Mouse (Mus musculus): ENCODE results near the gene Kiss1r. TPM values are rescaled to one million over a fixed set of nuclear protein-coding genes. Genes with fewer than 3 reads are reported as not detected.

Gene Kiss1r
- total and polyA plus RNA-seq, 3 experiments = 0.30 to 0.33 (median 0.33) TPM

GRCm38 (mm10) chr10:79934272-79934721, 17.5 kb downstream of the Kiss1r start:
- DNase-seq (ENCODE audit: low spot score) = no peak
- TF ChIP-seq GATA2 (IDR thresholded peaks at IDR 0.05; ENCODE audit: borderline replicate concordance, low read depth, low read length) = no peak
- no peak for TF ChIP-seq POLR2AphosphoS5 (IDR thresholded peaks at IDR 0.05; ENCODE audit: insufficient replicate concordance, low read depth, low read length)
- no peak for TF ChIP-seq CTCF (IDR thresholded peaks at IDR 0.05; ENCODE audit: low read depth, low read length)
- TF ChIP-seq GATA1 (IDR thresholded peaks at IDR 0.05; ENCODE audit: borderline replicate concordance, low read length) = no peak
- no peak for TF ChIP-seq TAL1 (conservative IDR thresholded peaks at IDR 0.05; ENCODE audit: low read depth, low read length)
- ATAC-seq (ENCODE audit: extremely low read depth, insufficient number of reproducible peaks, low FRiP score, poor library complexity, severe bottlenecking) = no peak
- peak overlapping the region; percentile 33; the same call in 1 of the 2 replicates for H3K4me3 ChIP-seq (ENCODE audit: low read depth, low read length)
- no peaks in the 10 kb centered on the region for H3K9me3 ChIP-seq (replicated peaks)
- peaks cover 96% of the 10 kb centered on the region for H3K4me1 ChIP-seq (ENCODE audit: insufficient read depth, low read depth, low read length)
- H3K36me3 ChIP-seq (replicated peaks) = peaks cover 100% of the 10 kb centered on the region
- no peaks in the 10 kb centered on the region for H3K27me3 ChIP-seq (ENCODE audit: insufficient read depth, low read length)

DNA sequence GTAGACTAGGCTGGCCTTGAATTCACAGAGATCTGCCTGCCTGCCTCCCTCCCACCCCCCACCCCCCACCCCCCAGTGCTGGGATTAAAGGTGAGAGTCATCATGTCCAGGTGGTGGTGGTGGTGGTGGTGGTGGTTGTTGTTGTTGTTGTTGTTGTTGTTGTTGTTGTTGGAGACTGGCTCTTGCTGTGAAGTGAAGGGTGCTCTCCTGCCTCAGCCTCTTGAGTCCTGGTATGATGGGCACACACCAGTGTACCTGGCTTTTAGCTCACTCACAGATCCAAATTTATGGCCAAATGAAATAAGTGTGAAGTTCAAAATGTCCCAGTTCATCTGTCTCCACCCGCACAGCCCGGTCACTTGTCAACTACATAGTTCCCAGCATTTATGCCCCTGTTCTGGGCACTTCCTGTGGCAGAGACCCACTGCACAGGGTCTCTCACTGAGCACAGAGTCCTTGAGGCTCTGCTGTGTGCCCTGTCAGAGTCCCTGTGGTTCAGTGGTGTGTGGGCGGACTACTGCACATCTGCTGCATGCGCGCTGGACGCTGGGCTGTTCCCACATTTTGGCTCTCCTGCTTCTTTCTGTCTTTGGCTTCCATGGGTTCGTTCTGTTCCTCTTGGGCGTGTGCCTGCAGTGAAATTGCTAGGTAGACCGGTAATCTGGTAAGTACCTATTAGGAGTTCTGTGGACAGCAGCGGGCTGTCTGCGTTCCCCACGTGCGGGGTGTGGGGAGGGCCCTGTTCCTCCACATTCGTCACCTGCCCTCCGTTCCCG, 18.2 kb downstream of the Kiss1r start:
- DNase-seq (ENCODE audit: low spot score) (no peak), ATAC-seq (ENCODE audit: extremely low read depth, insufficient number of reproducible peaks, low FRiP score, poor library complexity, severe bottlenecking) (no peak; the same call in 1 of the 2 replicates)
- Histone ChIP-seq H3K4me1 (ENCODE audit: insufficient read depth, low read depth, low read length) (peaks cover 96% of the 10 kb centered on the region), H3K4me3 (ENCODE audit: low read depth, low read length) (no peak overlapping the region), H3K27me3 (ENCODE audit: insufficient read depth, low read length) (no peaks in the 10 kb centered on the region), H3K36me3 (replicated peaks) (peaks cover 100% of the 10 kb centered on the region), H3K9me3 (replicated peaks) (no peaks in the 10 kb centered on the region)
- TF ChIP-seq POLR2AphosphoS5 (IDR thresholded peaks at IDR 0.05; ENCODE audit: insufficient replicate concordance, low read depth, low read length) (no peak), TAL1 (conservative IDR thresholded peaks at IDR 0.05; ENCODE audit: low read depth, low read length) (no peak), GATA1 (IDR thresholded peaks at IDR 0.05; ENCODE audit: borderline replicate concordance, low read length) (no peak), GATA2 (IDR thresholded peaks at IDR 0.05; ENCODE audit: borderline replicate concordance, low read depth, low read length) (no peak), CTCF (IDR thresholded peaks at IDR 0.05; ENCODE audit: low read depth, low read length) (no peak)

DNA sequence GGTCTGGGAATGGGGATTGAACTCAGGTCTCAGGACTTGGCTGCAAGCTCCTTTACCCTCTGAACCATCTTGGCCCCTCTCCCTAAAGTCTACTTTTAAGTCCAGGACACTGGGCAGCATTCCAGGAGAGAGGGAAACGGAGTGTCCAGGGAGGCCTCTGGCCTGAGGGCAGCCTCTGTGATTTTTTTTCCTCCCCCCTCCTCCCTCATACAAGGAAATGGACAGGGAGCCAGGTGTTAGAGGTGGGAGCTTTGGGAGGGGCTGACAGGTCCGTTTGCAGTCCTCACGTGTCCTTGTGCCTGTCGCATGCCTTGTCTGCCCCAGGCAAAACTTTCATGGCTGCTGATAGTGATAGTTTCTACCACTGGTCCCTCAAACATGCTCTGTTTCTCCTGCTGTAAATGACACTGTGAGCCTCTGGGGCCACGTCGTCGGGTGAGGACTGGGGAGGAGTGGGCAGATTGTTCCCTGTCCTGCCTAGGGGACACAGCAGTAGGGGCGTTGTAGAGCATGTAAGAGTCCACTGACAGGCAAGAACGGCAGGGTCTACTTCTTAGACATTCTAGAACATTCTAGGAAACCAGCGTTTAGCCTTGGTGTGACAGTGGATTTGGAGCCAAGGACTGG, 19.6 kb downstream of the Kiss1r start:
- ATAC-seq (ENCODE audit: extremely low read depth, insufficient number of reproducible peaks, low FRiP score, poor library complexity, severe bottlenecking) = no peak
- Histone ChIP-seq H3K27me3 (ENCODE audit: insufficient read depth, low read length) (no peaks in the 10 kb centered on the region), H3K9me3 (replicated peaks) (no peaks in the 10 kb centered on the region), H3K4me3 (ENCODE audit: low read depth, low read length) (no peak overlapping the region), H3K4me1 (ENCODE audit: insufficient read depth, low read depth, low read length) (peaks cover 96% of the 10 kb centered on the region), H3K36me3 (replicated peaks) (peaks cover 100% of the 10 kb centered on the region)
- TF ChIP-seq CTCF (IDR thresholded peaks at IDR 0.05; ENCODE audit: low read depth, low read length) (no peak), GATA1 (IDR thresholded peaks at IDR 0.05; ENCODE audit: borderline replicate concordance, low read length) (no peak), GATA2 (IDR thresholded peaks at IDR 0.05; ENCODE audit: borderline replicate concordance, low read depth, low read length) (no peak), TAL1 (conservative IDR thresholded peaks at IDR 0.05; ENCODE audit: low read depth, low read length) (no peak), POLR2AphosphoS5 (IDR thresholded peaks at IDR 0.05; ENCODE audit: insufficient replicate concordance, low read depth, low read length) (no peak)
- no peak for DNase-seq (ENCODE audit: low spot score)

GRCm38 (mm10) chr10:79936911-79937441, 20.2 kb downstream of the Kiss1r start:
- ATAC-seq (ENCODE audit: extremely low read depth, insufficient number of reproducible peaks, low FRiP score, poor library complexity, severe bottlenecking) = no peak
- no peaks in the 10 kb centered on the region for H3K27me3 ChIP-seq (ENCODE audit: insufficient read depth, low read length)
- DNase-seq (ENCODE audit: low spot score) = peak; percentile 59
- H3K36me3 ChIP-seq (replicated peaks) = peaks cover 100% of the 10 kb centered on the region
- H3K4me1 ChIP-seq (ENCODE audit: insufficient read depth, low read depth, low read length) = peaks cover 96% of the 10 kb centered on the region
- peak overlapping the region; percentile 31; the same call in 1 of the 2 replicates for H3K4me3 ChIP-seq (ENCODE audit: low read depth, low read length)
- no peaks in the 10 kb centered on the region for H3K9me3 ChIP-seq (replicated peaks)
- TF ChIP-seq POLR2AphosphoS5 (IDR thresholded peaks at IDR 0.05; ENCODE audit: insufficient replicate concordance, low read depth, low read length) (no peak), CTCF (IDR thresholded peaks at IDR 0.05; ENCODE audit: low read depth, low read length) (no peak), GATA2 (IDR thresholded peaks at IDR 0.05; ENCODE audit: borderline replicate concordance, low read depth, low read length) (no peak), TAL1 (conservative IDR thresholded peaks at IDR 0.05; ENCODE audit: low read depth, low read length) (no peak), GATA1 (IDR thresholded peaks at IDR 0.05; ENCODE audit: borderline replicate concordance, low read length) (no peak)

DNA sequence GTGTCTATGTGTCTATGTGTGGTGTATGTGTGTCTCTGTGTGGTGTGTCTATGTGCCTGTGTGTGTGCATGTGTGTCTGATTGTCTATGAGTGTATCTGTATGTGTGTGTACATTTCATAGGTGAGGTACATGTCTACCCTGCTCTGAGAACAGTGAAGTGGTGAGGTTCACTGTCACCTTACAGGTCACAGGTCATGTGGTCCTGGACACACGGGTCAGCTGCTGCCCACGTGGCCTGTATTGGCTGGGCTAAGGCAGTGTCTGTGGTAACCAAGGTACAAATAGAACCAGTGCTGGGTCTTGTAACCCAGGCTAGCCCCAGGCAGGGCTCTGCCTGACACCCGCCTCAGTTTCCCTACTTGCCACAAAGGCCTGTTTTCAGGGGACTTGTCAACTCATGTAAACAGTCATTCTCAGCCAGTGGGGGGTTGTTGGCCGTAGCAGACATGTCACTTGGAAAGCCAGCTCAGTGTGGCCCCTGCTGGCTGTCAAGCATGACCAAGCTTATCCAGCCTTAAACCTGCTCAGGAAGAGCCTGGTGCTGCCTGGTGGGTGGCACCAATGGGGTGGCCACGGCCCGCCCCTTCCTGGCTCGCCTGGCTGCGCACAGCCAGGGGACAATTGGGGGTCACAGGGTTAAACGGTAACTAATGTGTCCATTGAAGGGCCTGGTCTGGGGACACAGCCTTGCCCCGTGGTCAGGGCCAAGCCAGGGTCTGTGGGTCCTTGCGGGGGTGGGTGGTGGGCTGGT, 21.2 kb downstream of the Kiss1r start:
- DNase-seq (ENCODE audit: low spot score) (no peak), ATAC-seq (ENCODE audit: extremely low read depth, insufficient number of reproducible peaks, low FRiP score, poor library complexity, severe bottlenecking) (no peak)
- TF ChIP-seq TAL1 (conservative IDR thresholded peaks at IDR 0.05; ENCODE audit: low read depth, low read length) = no peak
- no peak for TF ChIP-seq POLR2AphosphoS5 (IDR thresholded peaks at IDR 0.05; ENCODE audit: insufficient replicate concordance, low read depth, low read length)
- no peak for TF ChIP-seq GATA2 (IDR thresholded peaks at IDR 0.05; ENCODE audit: borderline replicate concordance, low read depth, low read length)
- no peak for TF ChIP-seq CTCF (IDR thresholded peaks at IDR 0.05; ENCODE audit: low read depth, low read length)
- no peak for TF ChIP-seq GATA1 (IDR thresholded peaks at IDR 0.05; ENCODE audit: borderline replicate concordance, low read length)
- Histone ChIP-seq H3K9me3 (replicated peaks) (no peaks in the 10 kb centered on the region), H3K4me1 (ENCODE audit: insufficient read depth, low read depth, low read length) (peaks cover 97% of the 10 kb centered on the region), H3K4me3 (ENCODE audit: low read depth, low read length) (no peak overlapping the region), H3K27me3 (ENCODE audit: insufficient read depth, low read length) (no peaks in the 10 kb centered on the region), H3K36me3 (replicated peaks) (peaks cover 100% of the 10 kb centered on the region)

Data from G1E (cell line).